In genomic region chr6:146221371-146222336, GRCm38 (mm10) we compare ENCODE assay signal across 8 mouse cellular contexts.
DNase-seq lines count a peak whose midpoint lies in the region; ATAC-seq and TF ChIP-seq lines count a peak whose summit lies in the region.

No protein-coding gene starts in this region.

- peak; percentile 86 for DNase-seq in layer of hippocampus, adult 9-11 months
- DNase-seq in layer of hippocampus, adult 8-10 months (ENCODE audit: low spot score in 2 of 2): no peak
- DNase-seq in heart, postnatal 4 days: peak; percentile 6
- DNase-seq in urinary bladder, adult 2 months (ENCODE audit: low spot score): no peak
- no peak for DNase-seq in urinary bladder, adult 18-20 months (ENCODE audit: low spot score in 2 of 2)

- WGBS in midbrain, embryonic 13.5 days: 59% methylated on average over 23 of the region's 23 CpGs

- H3K9me3 ChIP-seq in megakaryocyte, embryonic 14.5 days: no peaks in the 10 kb centered on the region
- no peaks in the 10 kb centered on the region for H3K9me3 ChIP-seq in midbrain, embryonic 13.5 days

- peak overlapping the region; percentile 35 for H3K4me3 ChIP-seq in bone marrow macrophage, adult 2 months (ENCODE audit: insufficient read depth, low read length)
- H3K4me3 ChIP-seq in megakaryocyte, embryonic 14.5 days (replicated peaks): peak overlapping the region; percentile 89
- H3K4me3 ChIP-seq in midbrain, embryonic 13.5 days (replicated peaks): no peak overlapping the region

- peak; percentile 26; the same call in 1 of the 2 replicates for TF ChIP-seq POLR2A in bone marrow macrophage, adult 2 months (IDR thresholded peaks at IDR 0.05; ENCODE audit: borderline replicate concordance, low read depth, low read length)

- no peak for TF ChIP-seq CTCF in bone marrow macrophage, adult 2 months (IDR thresholded peaks at IDR 0.05; ENCODE audit: low read depth, low read length)

- H3K36me3 ChIP-seq in megakaryocyte, embryonic 14.5 days (replicated peaks; ENCODE audit: low read length): peaks cover 67% of the 10 kb centered on the region
- H3K36me3 ChIP-seq in midbrain, embryonic 13.5 days: no peaks in the 10 kb centered on the region

- H3K4me1 ChIP-seq in bone marrow macrophage, adult 2 months (ENCODE audit: control insufficient read depth, insufficient read depth, low read length): peaks cover 26% of the 10 kb centered on the region
- peaks cover 75% of the 10 kb centered on the region for H3K4me1 ChIP-seq in megakaryocyte, embryonic 14.5 days
- no peaks in the 10 kb centered on the region; the same call in 1 of the 2 replicates for H3K4me1 ChIP-seq in midbrain, embryonic 13.5 days (replicated peaks)

- no peaks in the 10 kb centered on the region for H3K27me3 ChIP-seq in megakaryocyte, embryonic 14.5 days (replicated peaks)
- no peaks in the 10 kb centered on the region for H3K27me3 ChIP-seq in midbrain, embryonic 13.5 days

- H3K9ac ChIP-seq in midbrain, embryonic 13.5 days (replicated peaks): no peak overlapping the region

- peak overlapping the region; percentile 96 for H3K27ac ChIP-seq in bone marrow macrophage, adult 2 months (ENCODE audit: insufficient read depth, low read depth, low read length)
- H3K27ac ChIP-seq in midbrain, embryonic 13.5 days: no peak overlapping the region

- ATAC-seq in midbrain, embryonic 13.5 days: no peak

- H3K4me2 ChIP-seq in midbrain, embryonic 13.5 days (replicated peaks): no peak overlapping the region

Comparison
In these comparisons a context has a peak if more than half of its experiments do, and no peak if none do; other contexts are left out.
1. DNase-seq: peak in layer of hippocampus, adult 9-11 months (single experiment) and heart, postnatal 4 days (single experiment); none in layer of hippocampus, adult 8-10 months (0 of 2), urinary bladder, adult 2 months (single experiment) and urinary bladder, adult 18-20 months (0 of 2).